Mouse (Mus musculus) natural killer cell, adult 2 months (primary cell): Measurements from ENCODE around the gene Smyd3.

ENCODE experiments used
- DNase-seq, 2 experiments: peaks; one replicate each; pipeline ENCODE4 v3.0.0; 2022; ENCODE audit warnings: low spot score in 2 of 2

Smyd3 gene

GRCm38 (mm10) chr1:179032947-179033346, 484.9 kb downstream of the Smyd3 start:
- no peak for DNase-seq

GRCm38 (mm10) chr1:179031581-179031980, 486.3 kb downstream of the Smyd3 start:
- no peak for DNase-seq

GRCm38 (mm10) chr1:179026614-179027013, 491.2 kb downstream of the Smyd3 start:
- no peak for DNase-seq

GRCm38 (mm10) chr1:179025169-179025568, 492.7 kb downstream of the Smyd3 start:
- DNase-seq, result no peak

GRCm38 (mm10) chr1:179023486-179023885, 494.4 kb downstream of the Smyd3 start:
- no peak for DNase-seq

GRCm38 (mm10) chr1:179017428-179017827, 500.4 kb downstream of the Smyd3 start:
- no peak for DNase-seq

GRCm38 (mm10) chr1:179013021-179013420, 504.8 kb downstream of the Smyd3 start:
- no peak for DNase-seq

GRCm38 (mm10) chr1:179012273-179012672, 505.6 kb downstream of the Smyd3 start:
- no peak for DNase-seq

- DNase-seq, result no peak
These were observed 507.1 kb downstream of the Smyd3 start for GRCm38 (mm10) chr1:179010756-179011155.

GRCm38 (mm10) chr1:179009911-179010310, 507.9 kb downstream of the Smyd3 start:
- no peak for DNase-seq

GRCm38 (mm10) chr1:179004133-179004866, 513.5 kb downstream of the Smyd3 start:
- DNase-seq, result no peak

- DNase-seq, result no peak
These were observed 514.3 kb downstream of the Smyd3 start for GRCm38 (mm10) chr1:179003406-179004132.

GRCm38 (mm10) chr1:178999876-179000528, 517.8 kb downstream of the Smyd3 start:
- no peak for DNase-seq

- no peak for DNase-seq
These were observed 520.0 kb downstream of the Smyd3 start for GRCm38 (mm10) chr1:178997870-178998269.

- DNase-seq, result no peak
These were observed 523.6 kb downstream of the Smyd3 start for GRCm38 (mm10) chr1:178994263-178994662.

GRCm38 (mm10) chr1:178992503-178992902, 525.3 kb downstream of the Smyd3 start:
- no peak for DNase-seq

- DNase-seq, result no peak
These were observed 526.4 kb downstream of the Smyd3 start for GRCm38 (mm10) chr1:178991470-178991869.

- no peak for DNase-seq
These were observed 526.8 kb downstream of the Smyd3 start for GRCm38 (mm10) chr1:178991045-178991444.

GRCm38 (mm10) chr1:178989485-178989884, 528.4 kb downstream of the Smyd3 start:
- DNase-seq, result no peak

GRCm38 (mm10) chr1:178988176-178988575, 529.7 kb downstream of the Smyd3 start:
- DNase-seq, result no peak

GRCm38 (mm10) chr1:178981641-178982040, 536.2 kb downstream of the Smyd3 start:
- no peak for DNase-seq

- no peak for DNase-seq
These were observed 537.7 kb downstream of the Smyd3 start for GRCm38 (mm10) chr1:178980185-178980584.
